Mouse (Mus musculus): Measurements from ENCODE around the gene Dyrk4.

The Dyrk4 gene

GRCm38 (mm10) chr6:126921111-126921881, at the start of gene Dyrk4:
Dyrk4 (minus strand) TSS chr6:126921839.
- DNase-seq, result peak; percentile 30

- DNase-seq, result no peak
Measured at GRCm38 (mm10) chr6:126966241-126967026, 44.8 kb upstream of the Dyrk4 start.

- DNase-seq, result no peak
Measured at GRCm38 (mm10) chr6:126963426-126963825, 41.8 kb upstream of the Dyrk4 start.

DNA sequence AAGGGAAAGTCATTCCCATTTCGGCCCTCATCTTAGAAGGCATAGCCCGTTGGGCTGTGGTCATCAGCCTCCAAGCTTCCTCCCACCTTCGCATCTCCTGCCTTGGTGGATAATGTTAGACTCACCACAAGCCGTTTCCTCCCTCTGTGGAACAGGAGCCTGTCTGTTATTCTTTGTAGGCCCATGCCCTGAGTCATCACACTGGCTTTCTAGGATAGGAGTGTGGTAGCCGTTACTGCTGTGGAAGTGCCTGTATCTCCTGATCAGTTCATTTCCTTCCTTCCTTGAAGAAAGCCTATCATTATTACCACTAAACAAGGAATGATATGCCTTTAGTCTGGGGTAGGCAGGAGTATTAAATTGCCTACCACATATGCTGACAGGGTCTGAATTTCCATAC, 41.1 kb upstream of the Dyrk4 start:
- no peak for DNase-seq

GRCm38 (mm10) chr6:126961371-126962018, 39.9 kb upstream of the Dyrk4 start:
- no peak for DNase-seq

DNA sequence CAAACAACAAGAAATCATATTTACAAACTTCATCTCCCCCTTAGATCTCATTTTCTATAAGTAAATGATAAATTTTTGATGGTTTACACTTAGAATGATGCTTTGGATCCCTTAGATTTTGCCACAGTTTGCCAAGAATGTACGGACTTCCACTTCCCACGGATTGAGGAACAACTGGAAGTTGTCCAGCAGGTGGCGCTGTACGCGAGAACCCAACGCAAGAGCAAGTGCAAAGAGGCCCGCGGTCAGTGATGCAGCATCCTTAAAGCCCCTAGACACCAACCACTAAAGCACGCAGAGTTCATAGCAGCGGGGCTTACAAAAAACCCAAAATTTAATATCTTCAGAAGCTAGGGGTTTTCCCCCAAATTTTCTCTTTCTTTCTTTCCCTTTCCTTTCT, 34.1 kb upstream of the Dyrk4 start:
- DNase-seq, result peak; percentile 58

GRCm38 (mm10) chr6:126948336-126948735, 26.7 kb upstream of the Dyrk4 start:
- no peak for DNase-seq

GRCm38 (mm10) chr6:126940451-126940850, 18.8 kb upstream of the Dyrk4 start:
- no peak for DNase-seq

- DNase-seq, result peak; percentile 94
Measured at GRCm38 (mm10) chr6:126939487-126940171, 18.0 kb upstream of the Dyrk4 start, which contains the start of the genes Rad51ap1 and D6Wsu163e. Rad51ap1 (minus strand) TSS chr6:126939587. D6Wsu163e (plus strand) TSS chr6:126939962.

DNA sequence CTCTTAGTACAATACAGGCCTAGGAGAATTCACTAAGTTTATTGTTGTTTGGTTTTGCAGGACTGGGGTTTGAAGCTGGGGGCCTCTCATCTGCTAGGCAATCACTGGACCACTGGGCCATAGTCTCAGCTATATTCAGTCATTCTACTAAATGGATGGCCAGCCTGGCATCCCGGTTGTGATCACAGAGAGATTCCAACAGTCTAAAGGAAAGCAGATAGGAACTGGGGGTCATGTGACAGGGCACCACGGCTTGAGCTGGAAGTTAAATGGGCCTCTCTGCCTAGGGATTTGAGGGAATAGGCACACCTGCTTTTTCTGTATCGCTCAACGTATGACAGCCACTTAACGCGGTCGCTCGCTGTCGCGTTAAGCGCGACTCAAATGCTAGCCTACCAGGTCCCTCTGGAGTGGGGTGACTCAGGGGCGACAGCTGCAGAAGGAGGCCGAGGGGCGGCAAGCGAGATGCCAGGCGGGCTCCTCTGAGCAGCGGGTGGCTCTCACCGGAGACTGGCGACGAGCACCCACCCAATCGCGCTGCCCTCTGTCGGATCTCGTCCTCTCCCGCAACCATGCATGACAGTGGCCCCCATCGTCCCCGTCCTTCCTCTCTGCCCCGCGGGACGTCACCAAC, 17.3 kb upstream of the Dyrk4 start:
- DNase-seq, result peak; percentile 1

DNA sequence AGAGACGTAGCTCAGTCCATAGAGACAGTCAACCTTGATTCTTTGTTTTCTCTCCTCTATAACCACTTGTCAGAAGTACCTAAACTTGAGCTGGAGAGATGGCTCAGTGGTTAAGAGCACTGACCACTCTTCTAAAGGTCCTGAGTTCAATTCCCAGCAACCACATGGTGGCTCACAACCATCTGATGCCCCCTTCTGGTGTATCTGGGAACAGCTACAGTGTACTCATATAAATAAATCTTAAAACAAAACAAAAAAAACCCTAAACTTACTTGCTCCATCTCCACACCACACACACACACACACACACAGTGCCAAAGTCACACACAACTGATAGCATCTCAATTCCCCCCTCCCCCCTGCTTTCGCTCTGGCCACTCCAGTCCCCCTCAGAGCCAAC, 16.4 kb upstream of the Dyrk4 start:
- no peak for DNase-seq

- no peak for DNase-seq
Measured at GRCm38 (mm10) chr6:126932896-126933295, 11.3 kb upstream of the Dyrk4 start.

DNA sequence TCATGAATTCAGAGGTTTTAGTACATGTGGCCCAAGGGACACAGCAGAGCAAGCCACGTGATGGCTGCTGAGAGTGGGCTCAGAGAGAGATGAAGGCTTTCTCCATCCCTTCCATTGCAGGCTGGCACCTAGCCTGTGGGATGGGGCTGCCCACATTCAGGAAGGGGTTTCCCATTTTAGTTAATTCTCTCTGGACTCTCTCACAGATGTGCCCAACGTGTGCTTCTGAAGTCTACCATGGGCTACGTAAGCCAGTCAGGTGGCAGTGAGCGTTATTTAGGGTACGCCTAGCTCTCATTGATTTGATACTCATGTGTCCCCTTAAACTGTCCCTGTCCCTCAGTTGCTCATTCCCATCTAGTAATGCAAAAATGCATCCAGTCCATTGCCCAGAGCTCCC, 6.7 kb downstream of the Dyrk4 start:
- no peak for DNase-seq

DNA sequence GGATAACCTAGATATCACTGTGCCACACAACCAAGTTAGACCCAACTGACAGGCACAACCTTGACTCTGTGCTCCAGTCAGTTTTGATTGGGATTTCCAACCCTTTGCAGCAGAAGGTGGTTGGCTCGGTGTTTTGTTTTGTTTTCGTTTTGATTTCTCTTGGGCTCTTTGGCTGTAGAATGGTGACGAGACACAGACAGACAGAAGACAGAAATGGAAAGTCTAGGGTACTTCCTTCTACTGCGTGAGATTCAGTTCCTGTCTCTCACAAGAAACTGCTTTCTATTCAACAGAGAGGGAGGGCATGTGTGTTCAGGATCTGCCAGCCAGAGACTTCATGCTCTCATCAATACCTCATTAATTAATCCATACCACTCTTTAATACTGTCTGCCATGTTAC, 10.9 kb downstream of the Dyrk4 start:
- no peak for DNase-seq

- no peak for DNase-seq
Measured at GRCm38 (mm10) chr6:126907876-126908275, 13.8 kb downstream of the Dyrk4 start.

- no peak for DNase-seq
Measured at GRCm38 (mm10) chr6:126907378-126907777, 14.3 kb downstream of the Dyrk4 start.

DNA sequence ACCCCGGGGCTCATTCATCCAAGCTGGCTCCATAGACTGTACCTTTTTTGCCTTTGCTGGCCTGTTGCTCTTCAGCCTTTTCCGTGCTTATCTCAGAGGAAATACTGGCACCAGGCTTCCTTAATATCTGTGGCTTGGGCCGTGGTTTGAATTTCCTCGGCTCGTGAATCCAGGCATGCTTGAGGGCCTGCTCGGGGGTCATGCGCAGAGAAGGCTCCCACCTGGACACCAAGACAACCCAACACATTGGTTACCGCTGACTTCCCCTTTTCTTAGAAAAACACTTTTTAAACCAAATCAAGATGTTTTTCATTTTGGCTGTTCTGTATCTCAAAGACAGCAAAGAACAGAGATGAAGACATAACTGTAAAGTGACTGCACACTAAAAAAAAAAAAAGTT, 44.5 kb downstream of the Dyrk4 start:
- DNase-seq, result no peak

DNA sequence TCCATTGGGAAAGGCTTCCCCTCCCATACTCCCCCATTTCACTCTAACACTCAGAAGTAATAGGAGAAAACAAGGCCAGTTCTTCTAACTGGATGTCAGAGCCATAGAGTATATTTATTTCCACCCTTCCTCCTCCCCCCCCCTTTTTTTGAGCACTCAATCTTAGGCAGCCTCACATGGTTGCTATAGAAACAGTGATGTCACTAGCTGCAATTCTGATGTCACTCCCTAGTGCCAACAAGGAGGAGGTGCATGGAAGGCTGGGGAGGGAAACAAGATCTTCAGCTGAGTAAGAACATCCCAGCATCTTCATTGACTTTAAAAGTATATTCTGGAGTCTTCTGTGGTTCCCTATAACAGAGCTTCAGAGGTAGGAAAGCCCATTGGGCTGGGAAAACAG, 68.8 kb downstream of the Dyrk4 start, which contains the start of gene Akap3:
Gene Akap3, plus strand, starts transcription at position 218 of the 400 bp plus-strand sequence.
- DNase-seq, result no peak

GRCm38 (mm10) chr6:126848712-126849704, 72.6 kb downstream of the Dyrk4 start, which contains the start of gene Ndufa9:
Ndufa9 (minus strand) TSS chr6:126849136.
- peak; percentile 94 for DNase-seq

DNA sequence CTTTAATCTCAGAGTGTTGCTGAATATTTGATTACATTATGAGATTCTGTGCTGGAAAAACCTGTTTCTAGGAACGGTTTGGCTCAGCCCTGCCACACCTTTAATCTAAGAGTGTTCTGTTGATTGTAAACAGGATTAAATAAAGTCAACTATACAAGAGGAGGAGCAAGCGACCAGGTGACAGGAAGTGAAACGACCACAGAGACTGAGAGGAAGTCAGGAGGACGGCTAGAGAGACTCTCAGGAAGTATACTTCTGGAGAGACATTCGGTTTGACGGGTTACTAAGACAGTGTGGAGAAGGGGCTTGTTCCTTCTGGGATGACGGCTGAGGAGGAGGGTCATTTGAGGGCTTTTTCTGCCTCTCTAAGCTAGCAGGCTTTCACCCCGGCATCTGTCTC, 85.0 kb downstream of the Dyrk4 start:
- DNase-seq, result no peak
